Mouse (Mus musculus) urinary bladder, postnatal 25 days (tissue): Measurements from ENCODE around the gene Abce1.
"Not testable (repeated sequence)": the region's sequence is repeated elsewhere in the genome, so short reads cannot be mapped to it uniquely, and the experiment has no call there.

ENCODE experiments used
- DNase-seq: peaks from one replicate; pipeline ENCODE4 v3.0.0; 2022; ENCODE audit warnings: low spot score

The Abce1 gene

GRCm38 (mm10) chr8:79711064-79711961 lies at the start of gene Abce1, which contains the start of gene Anapc10:
Gene Abce1, minus strand, starts transcription at chr8:79711740.
Gene Anapc10, plus strand, starts transcription at chr8:79711820.
- DNase-seq, result peak; percentile 99

- DNase-seq, result no peak
These were observed 38.8 kb upstream of the Abce1 start for GRCm38 (mm10) chr8:79750305-79750704.

- no peak for DNase-seq
These were observed 37.1 kb upstream of the Abce1 start for GRCm38 (mm10) chr8:79748591-79748990.

- no peak for DNase-seq
These were observed 36.6 kb upstream of the Abce1 start for GRCm38 (mm10) chr8:79748171-79748570.

- no peak for DNase-seq
These were observed 22.8 kb upstream of the Abce1 start for GRCm38 (mm10) chr8:79734304-79734703.

GRCm38 (mm10) chr8:79727900-79728299 lies 16.4 kb upstream of the Abce1 start:
- DNase-seq, result no peak

- DNase-seq, result no peak
These were observed 13.0 kb upstream of the Abce1 start for GRCm38 (mm10) chr8:79724589-79724988.

GRCm38 (mm10) chr8:79723308-79723707 lies 11.8 kb upstream of the Abce1 start:
- DNase-seq, result no peak

- no peak for DNase-seq
These were observed 10.0 kb upstream of the Abce1 start for GRCm38 (mm10) chr8:79721537-79721936.

GRCm38 (mm10) chr8:79712676-79713075 lies 1.1 kb upstream of the Abce1 start:
- no peak for DNase-seq

GRCm38 (mm10) chr8:79706687-79707086 lies 4.9 kb downstream of the Abce1 start:
- no peak for DNase-seq

- DNase-seq, result no peak
These were observed 19.0 kb downstream of the Abce1 start for GRCm38 (mm10) chr8:79692531-79692930.

- not testable (repeated sequence) for DNase-seq
These were observed 25.6 kb downstream of the Abce1 start for GRCm38 (mm10) chr8:79685927-79686326.

GRCm38 (mm10) chr8:79680965-79681364 lies 30.6 kb downstream of the Abce1 start:
- no peak for DNase-seq

GRCm38 (mm10) chr8:79680555-79680954 lies 31.0 kb downstream of the Abce1 start:
- peak; percentile 11 for DNase-seq

- not testable (repeated sequence) for DNase-seq
These were observed 31.5 kb downstream of the Abce1 start for GRCm38 (mm10) chr8:79680083-79680482.

GRCm38 (mm10) chr8:79679005-79679404 lies 32.5 kb downstream of the Abce1 start:
- DNase-seq, result no peak

GRCm38 (mm10) chr8:79676461-79676860 lies 35.1 kb downstream of the Abce1 start:
- no peak for DNase-seq

GRCm38 (mm10) chr8:79658715-79659114 lies 52.8 kb downstream of the Abce1 start:
- DNase-seq, result not testable (repeated sequence)

GRCm38 (mm10) chr8:79653736-79654135 lies 57.8 kb downstream of the Abce1 start:
- no peak for DNase-seq

- no peak for DNase-seq
These were observed 61.3 kb downstream of the Abce1 start for GRCm38 (mm10) chr8:79650158-79650814.

- no peak for DNase-seq
These were observed 62.0 kb downstream of the Abce1 start for GRCm38 (mm10) chr8:79649569-79649968.

GRCm38 (mm10) chr8:79641119-79641518 lies 70.4 kb downstream of the Abce1 start:
- DNase-seq, result no peak
